Mouse (Mus musculus) myocyte (in vitro differentiated cells): ENCODE measurements around the gene Nop9.

Source experiments
- CEBPB ChIP-seq: IDR thresholded peaks from 2 replicates; pipeline ENCODE4 v1.6.1; 2011; ENCODE audit warnings: mild to moderate bottlenecking, moderate library complexity; ENCODE audit not compliant: poor library complexity, insufficient read depth, severe bottlenecking
- MAX ChIP-seq: IDR thresholded peaks from one replicate; pipeline ENCODE4 v1.6.1; 2011; ENCODE audit warnings: low read depth, mild to moderate bottlenecking, control low read depth
- MYOG ChIP-seq, 3 experiments: IDR thresholded peaks; one replicate each; pipeline ENCODE4 v1.6.1; 2011; ENCODE audit warnings: control low read depth in 2 of 3, low read depth in 2 of 3, mild to moderate bottlenecking in 2 of 3; ENCODE audit not compliant: insufficient read length in 2 of 3, control insufficient read depth in 1 of 3, insufficient read depth in 1 of 3
- POLR2A ChIP-seq: IDR thresholded peaks from one replicate; pipeline ENCODE4 v1.6.1; 2011; ENCODE audit warnings: low read depth, mild to moderate bottlenecking, control low read depth, moderate library complexity; ENCODE audit not compliant: insufficient read length
- POLR2AphosphoS2 ChIP-seq: IDR thresholded peaks from one replicate; pipeline ENCODE4 v1.6.1; 2011; ENCODE audit warnings: low read depth, control low read depth; ENCODE audit not compliant: insufficient read length
- TCF12 ChIP-seq: IDR thresholded peaks from one replicate; pipeline ENCODE4 v1.6.1; 2011; ENCODE audit warnings: mild to moderate bottlenecking, control low read depth; ENCODE audit not compliant: poor library complexity, insufficient read depth, severe bottlenecking

- TF ChIP-seq POLR2A (no peak), POLR2AphosphoS2 (no peak), CEBPB (no peak), MYOG (IDR thresholded peaks at IDR 0.05; ENCODE audit: control insufficient read depth in 1 of 3, insufficient read depth in 1 of 3, insufficient read length in 2 of 3, low read depth in 2 of 3) (no peak), TCF12 (no peak), MAX (no peak)
Measured at GRCm38 (mm10) chr14:55709509-55709908, 36.0 kb upstream of the Nop9 start.
